Mouse (Mus musculus) neural tube, embryonic 15.5 days (tissue): ENCODE data around the gene Gimap8. TPM values are rescaled to one million over a fixed set of nuclear protein-coding genes. Genes with fewer than 3 reads are reported as not detected.

Experiments used
- ATAC-seq: fragments of 200-750 bp; cut with Nextera tagmentation; 2 replicates; pipeline ENCODE4 v1.8.0; 2017; ENCODE audit warnings: mild to moderate bottlenecking, moderate TSS enrichment, moderate library complexity; ENCODE audit not compliant: low FRiP score
- H3K27ac ChIP-seq: fragments of 300-500 bp; sonication (generic); replicated peaks from 2 replicates; pipeline ENCODE4 v1.5.1; 2015; ENCODE audit warnings: mild to moderate bottlenecking, inconsistent platforms
- H3K27me3 ChIP-seq: fragments of 300-500 bp; sonication (generic); replicated peaks from 2 replicates; pipeline ENCODE4 v1.6.1; 2015; ENCODE audit warnings: inconsistent platforms
- H3K36me3 ChIP-seq: fragments of 300-500 bp; sonication (generic); 2 replicates; pipeline ENCODE4 v1.6.1; 2015; ENCODE audit warnings: inconsistent platforms
- H3K4me1 ChIP-seq: fragments of 300-500 bp; sonication (generic); 2 replicates; pipeline ENCODE4 v1.6.1; 2015; ENCODE audit warnings: inconsistent platforms
- H3K4me2 ChIP-seq: fragments of 300-500 bp; sonication (generic); 2 replicates; pipeline ENCODE4 v1.6.1; 2015; ENCODE audit warnings: inconsistent platforms, mild to moderate bottlenecking, moderate library complexity
- H3K4me3 ChIP-seq: fragments of 300-500 bp; sonication (generic); replicated peaks from 2 replicates; pipeline ENCODE4 v1.5.1; 2015; ENCODE audit warnings: mild to moderate bottlenecking, inconsistent platforms
- H3K9ac ChIP-seq: fragments of 300-500 bp; sonication (generic); replicated peaks from 2 replicates; pipeline ENCODE4 v1.6.1; 2015; ENCODE audit warnings: mild to moderate bottlenecking, inconsistent platforms
- H3K9me3 ChIP-seq: fragments of 300-500 bp; sonication (generic); replicated peaks from 2 replicates; pipeline ENCODE4 v1.6.1; 2016; ENCODE audit warnings: inconsistent platforms
- WGBS: fragments of 180-500 bp; shearing (Covaris S2); methylation state at CpG from one replicate; pipeline ENCODE4 v1.1.7; 2015; ENCODE audit warnings: mixed read lengths; 5-methylcytosine and 5-hydroxymethylcytosine counted together
- polyA plus RNA-seq: library from polyadenylated mRNA; unstranded; fragments of >200 nt; fragmentation: Nextera tagmentation; extraction: Ambion mirVana; gene quantifications from 2 replicates; pipeline ENCODE4 v1.2.1, GENCODE M21; 2015

Gimap8 gene
- polyA plus RNA-seq, 1 experiment from 2014 or later: 0.73 TPM

DNA sequence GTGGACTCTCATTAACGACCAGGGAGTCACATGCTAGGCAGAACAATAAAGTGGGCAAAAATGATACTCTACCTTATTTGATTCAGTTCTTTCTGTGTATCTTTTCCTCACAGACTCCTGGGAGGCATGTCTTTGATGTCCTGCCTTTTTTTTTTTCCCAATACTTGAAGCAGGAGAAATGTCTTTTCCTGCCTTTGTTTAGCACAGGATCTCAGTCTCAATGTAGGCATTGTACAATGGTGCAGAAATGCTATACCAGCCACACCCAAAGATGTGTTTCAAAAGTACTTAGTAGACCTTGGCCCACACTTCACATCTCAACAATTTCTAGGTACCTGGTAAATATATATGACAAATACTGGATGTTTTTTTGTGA is 50.5 kb downstream of the Gimap8 start:
- H3K27ac ChIP-seq: no peak overlapping the region
- ATAC-seq: no peak
- no peaks in the 10 kb centered on the region for H3K4me1 ChIP-seq
- H3K36me3 ChIP-seq: no peaks in the 10 kb centered on the region
- WGBS: 64% methylated on average over 1 of the region's 1 CpGs
- no peak overlapping the region for H3K4me3 ChIP-seq
- H3K4me2 ChIP-seq: no peak overlapping the region
- H3K9me3 ChIP-seq: no peaks in the 10 kb centered on the region; the same call in 1 of the 2 replicates
- no peak overlapping the region for H3K9ac ChIP-seq
- H3K27me3 ChIP-seq: no peaks in the 10 kb centered on the region

DNA sequence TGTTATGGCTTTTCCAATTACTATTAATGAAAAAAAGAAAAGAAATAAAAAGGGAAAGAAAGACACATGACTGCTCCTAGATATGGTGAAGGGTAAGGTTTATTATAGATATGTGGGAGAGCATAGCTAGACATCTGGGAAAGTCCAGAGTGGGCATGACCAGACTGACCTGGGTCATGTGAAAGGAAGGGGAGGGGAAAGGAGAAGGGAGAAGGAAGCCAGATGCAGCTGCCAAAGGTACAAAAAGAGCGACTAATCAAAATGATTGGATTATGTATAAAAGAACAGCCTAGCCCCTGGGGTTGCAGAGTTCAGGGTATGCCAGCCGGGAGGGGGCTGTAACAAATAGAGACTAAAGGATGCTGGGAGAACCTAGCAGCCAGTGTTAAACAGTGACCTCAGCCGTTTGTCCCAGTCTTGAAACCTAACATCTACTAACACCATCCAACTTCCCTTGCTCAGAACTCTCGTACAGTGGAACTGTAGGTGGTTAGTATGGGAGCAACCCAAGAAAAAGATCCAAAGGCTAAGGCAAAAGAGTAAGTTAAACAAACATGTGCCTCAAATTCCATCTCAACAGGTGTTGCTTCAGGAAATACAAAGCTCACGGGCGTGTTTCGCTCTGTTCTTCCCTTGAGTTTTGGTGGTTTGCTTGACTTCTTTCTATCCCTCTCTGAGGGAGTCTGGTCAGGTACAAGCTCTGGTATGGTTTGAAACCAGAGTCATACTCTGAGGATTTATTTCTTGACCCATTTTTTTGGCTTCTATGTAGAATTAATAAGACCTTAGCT is 51.2 kb downstream of the Gimap8 start:
- H3K27me3 ChIP-seq: no peaks in the 10 kb centered on the region
- no peak overlapping the region for H3K4me2 ChIP-seq
- H3K9ac ChIP-seq: no peak overlapping the region
- 86% methylated on average over 7 of the region's 7 CpGs for WGBS
- H3K4me1 ChIP-seq: no peaks in the 10 kb centered on the region
- no peaks in the 10 kb centered on the region for H3K36me3 ChIP-seq
- no peaks in the 10 kb centered on the region; the same call in 1 of the 2 replicates for H3K9me3 ChIP-seq
- no peak overlapping the region for H3K4me3 ChIP-seq
- ATAC-seq: no peak
- H3K27ac ChIP-seq: no peak overlapping the region

DNA sequence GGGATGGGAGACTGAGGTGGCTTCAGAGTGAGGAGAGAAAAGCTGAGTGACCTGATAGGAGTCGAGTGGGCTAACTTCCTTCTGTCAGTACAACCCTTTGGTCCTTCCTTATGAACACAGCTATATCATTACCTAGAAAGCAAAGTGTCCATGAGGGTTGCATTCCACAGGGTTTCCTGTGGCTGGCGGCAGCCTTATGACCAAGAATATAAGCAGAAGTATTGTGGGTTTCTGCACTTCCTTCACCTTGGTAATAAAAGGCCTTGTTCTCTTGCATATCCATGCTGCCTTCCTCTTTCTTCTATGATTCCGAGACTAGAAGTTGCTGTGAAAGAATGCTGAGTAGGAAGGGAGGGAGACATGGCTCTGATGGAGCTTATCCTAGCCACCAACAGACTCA is 51.9 kb downstream of the Gimap8 start:
- Histone ChIP-seq H3K9me3 (no peaks in the 10 kb centered on the region; the same call in 1 of the 2 replicates), H3K9ac (no peak overlapping the region), H3K4me1 (no peaks in the 10 kb centered on the region), H3K27me3 (no peaks in the 10 kb centered on the region), H3K36me3 (no peaks in the 10 kb centered on the region), H3K4me3 (no peak overlapping the region), H3K4me2 (no peak overlapping the region), H3K27ac (no peak overlapping the region)
- no peak for ATAC-seq
- 88% methylated on average over 3 of the region's 3 CpGs for WGBS

DNA sequence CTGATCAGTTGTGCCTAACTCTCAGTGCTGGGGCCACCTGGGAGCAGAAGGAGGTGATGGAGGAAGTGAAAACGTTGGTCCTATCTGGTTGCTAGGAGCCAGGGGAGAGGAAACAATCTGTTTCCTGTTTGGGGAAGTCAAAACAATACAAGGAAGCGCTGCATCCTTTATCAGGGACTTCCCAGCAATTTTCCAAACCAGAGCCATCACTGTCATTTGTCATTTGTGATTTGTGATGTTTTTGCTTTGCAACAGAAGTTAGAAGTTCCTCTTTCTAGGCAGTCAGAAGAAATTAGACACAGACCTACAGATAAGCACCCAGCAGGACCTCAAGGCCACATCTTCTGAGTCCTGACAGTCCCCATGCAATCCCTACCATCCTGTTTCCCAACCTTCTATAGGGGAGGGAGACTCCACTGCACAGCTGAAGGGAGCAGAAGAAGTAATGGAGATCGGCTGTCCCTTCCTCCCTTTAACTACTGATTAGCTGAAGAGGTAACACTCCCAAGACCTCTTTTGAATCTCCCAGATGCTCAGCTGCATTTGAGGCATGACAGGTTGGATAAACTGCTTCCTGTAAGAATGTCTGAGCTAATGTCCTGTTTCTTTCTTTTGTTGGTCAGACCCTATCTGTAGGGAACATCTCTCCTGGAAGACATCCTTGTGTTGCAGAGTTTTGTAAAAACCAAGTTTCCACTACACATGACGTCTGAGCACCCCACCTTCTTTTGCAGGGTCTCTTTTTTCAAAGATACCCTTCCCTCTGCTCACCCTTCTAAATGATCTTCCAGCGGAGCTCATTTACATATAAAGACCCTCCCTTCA is 53.4 kb downstream of the Gimap8 start:
- no peak overlapping the region for H3K9ac ChIP-seq
- H3K27me3 ChIP-seq: no peaks in the 10 kb centered on the region
- H3K4me2 ChIP-seq: no peak overlapping the region
- 61% methylated on average over 5 of the region's 5 CpGs for WGBS
- H3K4me3 ChIP-seq: no peak overlapping the region
- no peaks in the 10 kb centered on the region for H3K36me3 ChIP-seq
- no peak for ATAC-seq
- H3K9me3 ChIP-seq: no peaks in the 10 kb centered on the region; the same call in 1 of the 2 replicates
- no peaks in the 10 kb centered on the region for H3K4me1 ChIP-seq
- H3K27ac ChIP-seq: 0 out of 2 replicates have a peak overlapping the region, but pooled peaks have one; percentile 18

DNA sequence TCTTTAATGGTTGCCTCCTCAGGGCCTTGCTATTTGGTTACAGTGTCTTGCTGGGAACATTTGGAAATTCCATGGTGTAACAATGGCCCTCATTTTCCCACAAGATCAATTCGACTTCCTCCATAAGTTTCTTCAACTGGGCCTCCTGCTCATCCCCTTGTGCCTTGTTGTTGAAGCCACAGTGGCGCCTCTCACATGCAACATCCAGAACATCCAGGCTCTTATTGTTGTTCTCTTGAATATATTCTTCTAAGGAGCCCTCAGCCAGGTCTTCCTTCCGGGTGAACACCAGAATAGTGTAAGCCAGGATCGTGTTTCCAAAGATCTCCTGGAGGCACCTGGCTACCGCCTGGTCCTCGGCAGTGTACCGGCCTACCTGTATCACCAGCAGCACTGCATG is 55.1 kb downstream of the Gimap8 start:
- 87% methylated on average over 7 of the region's 7 CpGs for WGBS
- Histone ChIP-seq H3K4me2 (no peak overlapping the region), H3K27me3 (no peaks in the 10 kb centered on the region), H3K27ac (no peak overlapping the region), H3K9ac (no peak overlapping the region), H3K4me3 (no peak overlapping the region), H3K36me3 (no peaks in the 10 kb centered on the region), H3K4me1 (no peaks in the 10 kb centered on the region), H3K9me3 (no peaks in the 10 kb centered on the region)
- ATAC-seq: no peak

DNA sequence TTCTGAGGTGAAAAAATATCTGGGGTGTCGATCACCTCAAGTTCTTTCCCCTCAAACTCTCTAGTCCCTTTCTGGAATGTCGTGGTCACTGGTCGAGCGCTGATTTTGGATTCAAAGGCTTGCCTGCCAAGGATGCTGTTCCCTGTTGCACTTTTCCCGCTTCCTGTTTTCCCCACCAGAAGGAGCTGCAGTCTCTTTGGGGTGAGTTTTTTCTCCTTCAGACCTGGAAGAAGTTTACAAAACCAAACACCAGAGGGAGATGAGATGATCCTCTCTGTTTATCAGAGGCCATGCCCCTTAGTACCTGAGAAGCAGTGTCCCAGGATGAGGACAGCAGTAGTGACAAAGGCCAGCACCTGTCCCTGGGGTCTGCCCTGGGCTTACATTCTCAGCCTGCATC is 55.6 kb downstream of the Gimap8 start:
- Histone ChIP-seq H3K27me3 (no peaks in the 10 kb centered on the region), H3K4me3 (no peak overlapping the region), H3K36me3 (no peaks in the 10 kb centered on the region), H3K9ac (no peak overlapping the region), H3K9me3 (no peaks in the 10 kb centered on the region), H3K4me2 (no peak overlapping the region), H3K27ac (no peak overlapping the region), H3K4me1 (no peaks in the 10 kb centered on the region)
- 79% methylated on average over 5 of the region's 5 CpGs for WGBS
- no peak for ATAC-seq

DNA sequence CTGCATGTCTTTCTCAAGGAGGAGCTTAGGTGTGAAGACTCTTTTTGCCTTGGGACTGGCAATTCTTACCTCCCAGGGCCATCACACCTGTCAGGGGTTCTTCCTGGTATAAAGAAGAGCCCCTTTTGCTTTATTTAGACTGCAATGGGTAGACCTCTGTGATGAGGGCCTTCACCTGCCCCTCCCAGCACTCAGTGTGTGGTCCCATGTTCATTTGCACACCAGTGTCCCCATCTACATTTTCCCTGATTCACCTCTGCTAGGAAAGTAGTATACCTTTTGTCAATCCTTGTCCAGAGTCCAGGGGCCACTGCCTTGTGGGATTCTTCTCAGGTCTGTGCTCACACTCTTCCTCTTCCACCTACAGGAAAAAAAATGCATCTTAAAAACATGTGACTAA is 57.1 kb downstream of the Gimap8 start:
- no peaks in the 10 kb centered on the region for H3K36me3 ChIP-seq
- ATAC-seq: no peak
- H3K4me3 ChIP-seq: no peak overlapping the region
- H3K9me3 ChIP-seq: no peaks in the 10 kb centered on the region
- no peak overlapping the region for H3K27ac ChIP-seq
- no peak overlapping the region for H3K9ac ChIP-seq
- no peak overlapping the region for H3K4me2 ChIP-seq
- no peaks in the 10 kb centered on the region for H3K4me1 ChIP-seq
- H3K27me3 ChIP-seq: no peaks in the 10 kb centered on the region

DNA sequence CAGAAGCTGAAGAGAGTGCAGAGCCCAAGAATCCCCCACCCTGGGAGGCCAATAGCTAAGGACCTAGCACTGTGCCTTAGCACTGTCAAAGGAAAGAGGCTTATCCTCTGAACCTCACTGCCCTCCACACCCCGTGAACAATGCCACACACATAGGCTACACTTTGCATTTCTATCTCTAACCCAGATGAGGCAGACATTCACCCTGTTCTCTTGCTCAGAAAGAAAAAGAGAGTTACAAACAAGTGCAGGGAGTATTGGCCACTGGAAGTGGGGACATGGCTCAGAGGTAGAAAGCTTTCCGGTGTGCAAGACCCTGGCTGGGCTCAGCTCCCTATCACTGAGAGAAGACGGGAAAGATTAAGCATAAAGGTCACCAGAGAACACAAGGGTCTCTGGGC is 59.1 kb downstream of the Gimap8 start:
- no peak overlapping the region for H3K27ac ChIP-seq

More for the DNA sequence above, 59.1 kb downstream of the Gimap8 start:
- Histone ChIP-seq H3K27me3 (no peaks in the 10 kb centered on the region), H3K9ac (no peak overlapping the region), H3K9me3 (no peaks in the 10 kb centered on the region), H3K4me3 (no peak overlapping the region), H3K4me1 (no peaks in the 10 kb centered on the region), H3K4me2 (no peak overlapping the region), H3K36me3 (no peaks in the 10 kb centered on the region)
- no peak for ATAC-seq
- 71% methylated on average over 3 of the region's 3 CpGs for WGBS

Other genes starting within 250 kb of the Gimap8 start
- 27.6 and 33.6 TPM in 2 replicates for gene Zfp467, start 201.4 kb upstream of the Gimap8 start, polyA plus RNA-seq
- 0.34 and 0.54 TPM in 2 replicates for gene Sspo, start 199.0 kb upstream of the Gimap8 start, polyA plus RNA-seq
- gene Atp6v0e2, start 109.6 kb upstream of the Gimap8 start, polyA plus RNA-seq: 295 and 349 TPM in 2 replicates
- 21.6 and 24.0 TPM in 2 replicates for gene Lrrc61, start 92.4 kb upstream of the Gimap8 start, polyA plus RNA-seq
- 11.5 and 16.7 TPM in 2 replicates for gene Rarres2, start 74.4 kb upstream of the Gimap8 start, polyA plus RNA-seq
- not detected in 2 replicates for gene Gm45021, start 57.6 kb upstream of the Gimap8 start, polyA plus RNA-seq
- gene Repin1, start 53.4 kb upstream of the Gimap8 start, polyA plus RNA-seq: 41.0 and 43.7 TPM in 2 replicates
- gene Gm44965, start 53.3 kb upstream of the Gimap8 start, polyA plus RNA-seq: not detected in 2 replicates
- gene Zfp775, start 45.2 kb upstream of the Gimap8 start, polyA plus RNA-seq: 12.8 and 13.0 TPM in 2 replicates
- 30.5 and 31.4 TPM in 2 replicates for gene AI854703, start 20.5 kb upstream of the Gimap8 start, polyA plus RNA-seq
- 1.9 and 11.8 TPM in 2 replicates for gene Gimap9, start 28.9 kb downstream of the Gimap8 start, polyA plus RNA-seq
- gene Gimap4, start 37.3 kb downstream of the Gimap8 start, polyA plus RNA-seq: 1.4 and 4.9 TPM in 2 replicates
- 8.1 and 16.7 TPM in 2 replicates for gene Gimap6, start 61.0 kb downstream of the Gimap8 start, polyA plus RNA-seq
- 1.9 TPM in 1 of 2 replicates, not detected in the other for gene Gm28053, start 71.4 kb downstream of the Gimap8 start, polyA plus RNA-seq
- 0.50 TPM in 1 of 2 replicates, not detected in the other for gene Gimap7, start 71.4 kb downstream of the Gimap8 start, polyA plus RNA-seq
- 6.6 and 19.6 TPM in 2 replicates for gene Gimap1, start 91.8 kb downstream of the Gimap8 start, polyA plus RNA-seq
- 1.7 and 4.5 TPM in 2 replicates for gene Gimap5, start 99.0 kb downstream of the Gimap8 start, polyA plus RNA-seq
- not detected in 2 replicates for gene Gimap3, start 123.6 kb downstream of the Gimap8 start, polyA plus RNA-seq
- 26.4 and 57.2 TPM in 2 replicates for gene Tmem176a, start 193.7 kb downstream of the Gimap8 start, polyA plus RNA-seq
- gene Tmem176b, start 194.3 kb downstream of the Gimap8 start, polyA plus RNA-seq: 133 and 182 TPM in 2 replicates
- 0.73 TPM in 1 of 2 replicates, not detected in the other for gene Aoc1, start 225.7 kb downstream of the Gimap8 start, polyA plus RNA-seq